Mouse (Mus musculus): Measurements from ENCODE around the gene Tomm6. TPM values are rescaled to one million over a fixed set of nuclear protein-coding genes. Genes with fewer than 3 reads are reported as not detected.
"Not testable (repeated sequence)": the region's sequence is repeated elsewhere in the genome, so short reads cannot be mapped to it uniquely, and the experiment has no call there.

Tomm6 gene
- polyA plus RNA-seq, 1 experiment: 232 TPM

GRCm38 (mm10) chr17:47663009-47663713 is 25.0 kb downstream of the Tomm6 start:
- Histone ChIP-seq H3K79me2 (ENCODE audit: control insufficient read depth, insufficient read depth) (no peaks in the 10 kb centered on the region), H3K36me3 (ENCODE audit: control insufficient read depth, insufficient read depth) (no peaks in the 10 kb centered on the region)

GRCm38 (mm10) chr17:47658741-47659243 is 29.4 kb downstream of the Tomm6 start:
- Histone ChIP-seq H3K79me2 (ENCODE audit: control insufficient read depth, insufficient read depth) (no peaks in the 10 kb centered on the region), H3K4me3 (no peak overlapping the region), H3K27me3 (ENCODE audit: control insufficient read depth, insufficient read depth, insufficient read length) (no peaks in the 10 kb centered on the region), H3K4me2 (ENCODE audit: low read depth) (no peak overlapping the region), H3K36me3 (ENCODE audit: control insufficient read depth, insufficient read depth) (no peaks in the 10 kb centered on the region), H3ac (ENCODE audit: control insufficient read depth, insufficient read length) (no peak overlapping the region)
- no peak for TF ChIP-seq SRF (IDR thresholded peaks at IDR 0.05; ENCODE audit: control insufficient read depth, insufficient read length, low read depth)
- no peak for TF ChIP-seq POLR2AphosphoS2 (IDR thresholded peaks at IDR 0.05; ENCODE audit: insufficient read length, low read depth)
- TF ChIP-seq TCF3 (IDR thresholded peaks at IDR 0.05; ENCODE audit: insufficient read length, low read depth): no peak
- no peak for TF ChIP-seq REST (IDR thresholded peaks at IDR 0.05; ENCODE audit: insufficient read depth, insufficient read length)
- no peak for TF ChIP-seq POLR2A (IDR thresholded peaks at IDR 0.05; ENCODE audit: insufficient read length, low read depth)
- TF ChIP-seq CEBPB (IDR thresholded peaks at IDR 0.05; ENCODE audit: insufficient read depth, poor library complexity, severe bottlenecking): no peak
- no peak for TF ChIP-seq MAX (IDR thresholded peaks at IDR 0.05; ENCODE audit: low read depth)
- no peak for TF ChIP-seq TCF12 (IDR thresholded peaks at IDR 0.05; ENCODE audit: insufficient read depth, poor library complexity, severe bottlenecking)
- TF ChIP-seq MYOD1 (IDR thresholded peaks at IDR 0.05; ENCODE audit: control insufficient read depth in 1 of 3, insufficient read length in 2 of 3, low read depth in 2 of 3): no peak
- no peak for TF ChIP-seq MYOG (IDR thresholded peaks at IDR 0.05; ENCODE audit: control insufficient read depth in 1 of 3, insufficient read depth in 1 of 3, insufficient read length in 2 of 3, low read depth in 2 of 3)
- no peak for TF ChIP-seq USF1 (IDR thresholded peaks at IDR 0.05; ENCODE audit: low read depth)
- TF ChIP-seq E2F4 (IDR thresholded peaks at IDR 0.05; ENCODE audit: insufficient read depth): no peak

More at GRCm38 (mm10) chr17:47663009-47663713, 25.0 kb downstream of the Tomm6 start:
- no peak overlapping the region for H3K4me3 ChIP-seq
- H3K4me2 ChIP-seq (ENCODE audit: low read depth): no peak overlapping the region
- H3ac ChIP-seq (ENCODE audit: control insufficient read depth, insufficient read length): no peak overlapping the region
- no peaks in the 10 kb centered on the region for H3K27me3 ChIP-seq (ENCODE audit: control insufficient read depth, insufficient read depth, insufficient read length)
- no peak for TF ChIP-seq SRF (IDR thresholded peaks at IDR 0.05; ENCODE audit: control insufficient read depth, insufficient read length, low read depth)
- no peak for TF ChIP-seq MYOD1 (IDR thresholded peaks at IDR 0.05; ENCODE audit: control insufficient read depth in 1 of 3, insufficient read length in 2 of 3, low read depth in 2 of 3)
- TF ChIP-seq CEBPB (IDR thresholded peaks at IDR 0.05; ENCODE audit: insufficient read depth, poor library complexity, severe bottlenecking): no peak
- no peak for TF ChIP-seq TCF12 (IDR thresholded peaks at IDR 0.05; ENCODE audit: insufficient read depth, poor library complexity, severe bottlenecking)
- no peak for TF ChIP-seq MAX (IDR thresholded peaks at IDR 0.05; ENCODE audit: low read depth)
- no peak for TF ChIP-seq E2F4 (IDR thresholded peaks at IDR 0.05; ENCODE audit: insufficient read depth)
- no peak for TF ChIP-seq POLR2A (IDR thresholded peaks at IDR 0.05; ENCODE audit: insufficient read length, low read depth)
- TF ChIP-seq TCF3 (IDR thresholded peaks at IDR 0.05; ENCODE audit: insufficient read length, low read depth): no peak
- no peak for TF ChIP-seq REST (IDR thresholded peaks at IDR 0.05; ENCODE audit: insufficient read depth, insufficient read length)
- TF ChIP-seq POLR2AphosphoS2 (IDR thresholded peaks at IDR 0.05; ENCODE audit: insufficient read length, low read depth): no peak
- TF ChIP-seq USF1 (IDR thresholded peaks at IDR 0.05; ENCODE audit: low read depth): no peak
- TF ChIP-seq MYOG (IDR thresholded peaks at IDR 0.05; ENCODE audit: control insufficient read depth in 1 of 3, insufficient read depth in 1 of 3, insufficient read length in 2 of 3, low read depth in 2 of 3): no peak

DNA sequence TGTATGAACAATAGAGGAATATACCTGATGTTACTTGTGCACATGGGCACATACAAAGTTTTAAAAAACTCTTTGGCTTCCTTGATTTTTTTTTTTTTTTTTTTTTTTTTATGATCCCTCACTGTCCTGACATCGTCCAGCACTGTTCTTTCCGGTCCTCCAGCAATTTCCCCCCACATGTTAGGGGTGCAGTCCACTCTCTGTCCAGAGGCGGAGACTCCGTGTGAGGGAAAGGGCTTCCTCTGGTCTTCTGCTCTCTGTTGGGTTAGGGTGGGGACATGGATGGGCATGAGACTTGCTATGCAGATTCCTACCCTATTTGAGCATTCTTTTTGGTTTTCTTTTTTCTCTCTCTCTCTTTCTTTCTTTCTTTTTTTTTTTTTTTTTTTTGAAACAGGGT is 30.3 kb downstream of the Tomm6 start:
- Histone ChIP-seq H3K36me3 (ENCODE audit: control insufficient read depth, insufficient read depth) (no peaks in the 10 kb centered on the region), H3K27me3 (ENCODE audit: control insufficient read depth, insufficient read depth, insufficient read length) (no peaks in the 10 kb centered on the region), H3ac (ENCODE audit: control insufficient read depth, insufficient read length) (no peak overlapping the region), H3K79me2 (ENCODE audit: control insufficient read depth, insufficient read depth) (no peaks in the 10 kb centered on the region), H3K4me3 (no peak overlapping the region), H3K4me2 (ENCODE audit: low read depth) (no peak overlapping the region)
- TF ChIP-seq POLR2AphosphoS2 (IDR thresholded peaks at IDR 0.05; ENCODE audit: insufficient read length, low read depth) (no peak), E2F4 (IDR thresholded peaks at IDR 0.05; ENCODE audit: insufficient read depth) (no peak), TCF12 (IDR thresholded peaks at IDR 0.05; ENCODE audit: insufficient read depth, poor library complexity, severe bottlenecking) (no peak), MYOG (IDR thresholded peaks at IDR 0.05; ENCODE audit: control insufficient read depth in 1 of 3, insufficient read depth in 1 of 3, insufficient read length in 2 of 3, low read depth in 2 of 3) (no peak), REST (IDR thresholded peaks at IDR 0.05; ENCODE audit: insufficient read depth, insufficient read length) (no peak), CEBPB (IDR thresholded peaks at IDR 0.05; ENCODE audit: insufficient read depth, poor library complexity, severe bottlenecking) (no peak), MYOD1 (IDR thresholded peaks at IDR 0.05; ENCODE audit: control insufficient read depth in 1 of 3, insufficient read length in 2 of 3, low read depth in 2 of 3) (no peak), POLR2A (IDR thresholded peaks at IDR 0.05; ENCODE audit: insufficient read length, low read depth) (no peak), SRF (IDR thresholded peaks at IDR 0.05; ENCODE audit: control insufficient read depth, insufficient read length, low read depth) (no peak), USF1 (IDR thresholded peaks at IDR 0.05; ENCODE audit: low read depth) (no peak), MAX (IDR thresholded peaks at IDR 0.05; ENCODE audit: low read depth) (no peak), TCF3 (IDR thresholded peaks at IDR 0.05; ENCODE audit: insufficient read length, low read depth) (no peak)

DNA sequence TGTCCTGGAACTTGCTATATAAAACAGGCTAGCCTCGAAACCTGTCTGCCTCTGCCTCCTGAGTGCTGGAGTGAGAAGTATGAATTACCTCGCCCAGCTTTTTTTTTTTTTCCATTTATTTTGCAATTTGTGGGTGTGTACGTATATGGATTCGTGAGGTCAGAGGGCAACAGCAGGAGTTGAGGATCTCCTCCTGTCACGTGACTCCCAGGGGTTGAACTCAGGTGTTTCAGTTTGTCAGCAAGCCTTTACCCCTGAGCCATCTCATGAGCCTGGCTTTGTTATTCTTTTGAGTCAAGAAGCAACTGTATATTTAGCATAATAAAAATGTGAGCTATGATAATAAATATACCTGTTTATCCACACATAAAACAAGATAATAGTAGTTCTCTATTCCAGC is 32.5 kb downstream of the Tomm6 start:
- no peaks in the 10 kb centered on the region for H3K79me2 ChIP-seq (ENCODE audit: control insufficient read depth, insufficient read depth)
- no peak overlapping the region for H3K4me3 ChIP-seq
- no peak overlapping the region for H3ac ChIP-seq (ENCODE audit: control insufficient read depth, insufficient read length)
- TF ChIP-seq MAX (IDR thresholded peaks at IDR 0.05; ENCODE audit: low read depth): no peak
- TF ChIP-seq POLR2A (IDR thresholded peaks at IDR 0.05; ENCODE audit: insufficient read length, low read depth): no peak
- TF ChIP-seq USF1 (IDR thresholded peaks at IDR 0.05; ENCODE audit: low read depth): no peak
- no peak for TF ChIP-seq POLR2AphosphoS2 (IDR thresholded peaks at IDR 0.05; ENCODE audit: insufficient read length, low read depth)
- TF ChIP-seq REST (IDR thresholded peaks at IDR 0.05; ENCODE audit: insufficient read depth, insufficient read length): no peak
- no peak for TF ChIP-seq E2F4 (IDR thresholded peaks at IDR 0.05; ENCODE audit: insufficient read depth)
- TF ChIP-seq TCF3 (IDR thresholded peaks at IDR 0.05; ENCODE audit: insufficient read length, low read depth): no peak
- no peak for TF ChIP-seq CEBPB (IDR thresholded peaks at IDR 0.05; ENCODE audit: insufficient read depth, poor library complexity, severe bottlenecking)
- no peak for TF ChIP-seq TCF12 (IDR thresholded peaks at IDR 0.05; ENCODE audit: insufficient read depth, poor library complexity, severe bottlenecking)
- TF ChIP-seq SRF (IDR thresholded peaks at IDR 0.05; ENCODE audit: control insufficient read depth, insufficient read length, low read depth): no peak
- no peak for TF ChIP-seq MYOG (IDR thresholded peaks at IDR 0.05; ENCODE audit: control insufficient read depth in 1 of 3, insufficient read depth in 1 of 3, insufficient read length in 2 of 3, low read depth in 2 of 3)
- no peak for TF ChIP-seq MYOD1 (IDR thresholded peaks at IDR 0.05; ENCODE audit: control insufficient read depth in 1 of 3, insufficient read length in 2 of 3, low read depth in 2 of 3)
- H3K27me3 ChIP-seq (ENCODE audit: control insufficient read depth, insufficient read depth, insufficient read length): no peaks in the 10 kb centered on the region
- no peak overlapping the region for H3K4me2 ChIP-seq (ENCODE audit: low read depth)
- no peaks in the 10 kb centered on the region for H3K36me3 ChIP-seq (ENCODE audit: control insufficient read depth, insufficient read depth)

- not testable (repeated sequence) for H3K4me2 ChIP-seq (ENCODE audit: low read depth); H3K79me2 ChIP-seq (ENCODE audit: control insufficient read depth, insufficient read depth); H3K4me3 ChIP-seq; H3ac ChIP-seq (ENCODE audit: control insufficient read depth, insufficient read length); H3K27me3 ChIP-seq (ENCODE audit: control insufficient read depth, insufficient read depth, insufficient read length); H3K36me3 ChIP-seq (ENCODE audit: control insufficient read depth, insufficient read depth)
These were observed 33.8 kb downstream of the Tomm6 start for GRCm38 (mm10) chr17:47654346-47654745.
